Mouse (Mus musculus) forebrain, postnatal 0 days (tissue): ENCODE data around the gene Fezf1. TPM values are rescaled to one million over a fixed set of nuclear protein-coding genes. Genes with fewer than 3 reads are reported as not detected.

Source experiments
- ATAC-seq: fragments of 200-750 bp; cut with Nextera tagmentation; 2 replicates; pipeline ENCODE4 v1.8.0; 2017; ENCODE audit warnings: mild to moderate bottlenecking, moderate library complexity
- DNase-seq: peaks from one replicate; pipeline ENCODE4 v3.0.0-alpha.2; 2015
- H3K27ac ChIP-seq: fragments of 300-500 bp; sonication (generic); 2 replicates; pipeline ENCODE4 v1.5.1; 2014; ENCODE audit warnings: low read depth, mild to moderate bottlenecking, antibody characterized with exemption, low read length, moderate library complexity, mixed read lengths
- H3K27me3 ChIP-seq: fragments of 300-500 bp; sonication (generic); 2 replicates; pipeline ENCODE4 v1.6.1; 2014; ENCODE audit warnings: mild to moderate bottlenecking, low read length, mixed read lengths; ENCODE audit not compliant: insufficient read depth
- H3K36me3 ChIP-seq: fragments of 300-500 bp; sonication (generic); 2 replicates; pipeline ENCODE4 v1.6.1; 2014; ENCODE audit warnings: mild to moderate bottlenecking, moderate library complexity; ENCODE audit not compliant: insufficient read depth
- H3K4me1 ChIP-seq: fragments of 300-500 bp; sonication (generic); 2 replicates; pipeline ENCODE4 v1.6.1; 2014; ENCODE audit warnings: antibody characterized with exemption; ENCODE audit not compliant: insufficient read depth
- H3K4me2 ChIP-seq: fragments of 300-500 bp; sonication (generic); 2 replicates; pipeline ENCODE4 v1.6.1; 2014; ENCODE audit warnings: low read depth, mild to moderate bottlenecking, moderate library complexity
- H3K4me3 ChIP-seq: fragments of 300-500 bp; sonication (generic); 2 replicates; pipeline ENCODE4 v1.5.1; 2014; ENCODE audit warnings: low read depth, low read length, mixed read lengths
- H3K9ac ChIP-seq: fragments of 300-500 bp; sonication (generic); 2 replicates; pipeline ENCODE4 v1.6.1; 2014; ENCODE audit warnings: mild to moderate bottlenecking
- H3K9me3 ChIP-seq: fragments of 300-500 bp; sonication (generic); 2 replicates; pipeline ENCODE4 v1.6.1; 2016; ENCODE audit warnings: low read length
- CTCF ChIP-seq: sonication (generic); IDR thresholded peaks from 2 replicates; pipeline ENCODE4 v1.5.1; 2016; ENCODE audit warnings: antibody characterized with exemption, control low read depth, low read depth
- whole genome bisulfite sequencing: fragments of 180-500 bp; shearing (Covaris S2); extraction: QIAGEN DNeasy Blood & Tissue Kit; methylation state at CpG from one replicate; pipeline ENCODE4 v1.1.7; 2014; 5-methylcytosine and 5-hydroxymethylcytosine counted together
- polyA plus RNA-seq: library from polyadenylated mRNA; unstranded; fragments of >200 nt; fragmentation: Nextera tagmentation; extraction: Ambion mirVana; gene quantifications from 2 replicates; pipeline ENCODE4 v1.2.1, GENCODE M21; 2015
- total RNA-seq: library from RNA; depleted of rRNA; stranded (reverse); fragments of >200 nt; gene quantifications from 2 replicates; pipeline ENCODE4 v1.2.3, GENCODE M21; 2014; rRNA removed

Fezf1 gene
- total and polyA plus RNA-seq, 2 experiments from 2014 or later, result 10.0 to 19.7 TPM

DNA sequence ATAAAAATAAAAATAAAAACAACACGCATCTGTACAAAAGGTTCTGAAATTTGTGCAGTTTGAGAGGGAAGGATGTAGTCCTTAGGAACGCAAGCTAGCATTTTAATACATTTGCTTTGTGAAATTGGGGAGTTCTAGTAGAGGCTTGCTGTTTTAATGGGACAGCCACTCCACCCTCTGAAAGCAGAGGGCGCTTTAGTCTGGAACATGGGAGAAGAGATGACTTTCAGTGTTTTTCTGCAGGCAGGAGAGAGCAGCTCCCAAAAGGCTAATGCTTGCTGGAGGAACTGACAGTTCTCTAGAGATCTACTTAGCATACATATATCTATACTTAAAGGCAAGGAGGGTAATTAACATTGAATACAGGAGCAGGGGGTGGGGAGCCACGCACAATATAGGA, 40.4 kb downstream of the Fezf1 start:
- no peaks in the 10 kb centered on the region for H3K4me1 ChIP-seq
- H3K9ac ChIP-seq, result no peak overlapping the region
- no peak overlapping the region for H3K4me3 ChIP-seq
- peak; percentile 50 for TF ChIP-seq CTCF
- no peak overlapping the region for H3K4me2 ChIP-seq
- no peak overlapping the region for H3K27ac ChIP-seq
- peak; percentile 54; the same call in 1 of the 2 replicates for ATAC-seq
- H3K9me3 ChIP-seq, result no peaks in the 10 kb centered on the region
- no peaks in the 10 kb centered on the region; the same call in 1 of the 2 replicates for H3K27me3 ChIP-seq
- no peak for DNase-seq
- 62% methylated on average over 4 of the region's 4 CpGs for WGBS
- H3K36me3 ChIP-seq, result no peaks in the 10 kb centered on the region

DNA sequence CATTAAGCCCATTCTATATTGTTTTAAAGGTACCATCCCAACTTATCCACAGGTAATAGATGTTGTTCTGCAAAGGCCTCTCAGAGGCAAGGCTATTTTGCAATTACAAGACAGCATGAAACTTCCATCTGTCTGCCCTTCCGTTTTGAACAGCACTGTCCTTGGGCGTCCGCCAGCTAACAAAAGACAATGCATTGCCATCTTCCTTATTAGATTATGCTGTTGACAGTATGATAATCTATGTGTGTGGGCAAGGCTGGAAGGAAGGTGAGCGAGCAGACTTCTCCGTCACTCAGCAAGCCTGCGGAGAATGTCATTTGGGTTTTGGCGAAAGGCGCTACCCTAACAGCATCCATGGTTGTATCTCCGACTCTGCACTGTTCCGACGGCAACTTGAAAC, 45.5 kb downstream of the Fezf1 start:
- no peak overlapping the region for H3K4me3 ChIP-seq
- TF ChIP-seq CTCF, result no peak
- H3K36me3 ChIP-seq, result no peaks in the 10 kb centered on the region
- ATAC-seq, result no peak
- no peaks in the 10 kb centered on the region; the same call in 1 of the 2 replicates for H3K27me3 ChIP-seq
- H3K4me1 ChIP-seq, result no peaks in the 10 kb centered on the region
- H3K9ac ChIP-seq, result no peak overlapping the region
- no peak overlapping the region for H3K27ac ChIP-seq
- H3K9me3 ChIP-seq, result no peaks in the 10 kb centered on the region
- WGBS, result 76% methylated on average over 11 of the region's 11 CpGs
- no peak for DNase-seq
- no peak overlapping the region for H3K4me2 ChIP-seq

Other genes with a start within 250 kb of the Fezf1 start
- gene Aass, start 115.4 kb downstream of the Fezf1 start, total RNA-seq, result 1.5 and 3.9 TPM in 2 replicates
- gene Aass, start 115.4 kb downstream of the Fezf1 start, polyA plus RNA-seq, result 0.46 and 0.48 TPM in 2 replicates